Mouse (Mus musculus) C2C12 (cell line): ENCODE results near the gene Sfn.

Source experiments
- CTCF ChIP-seq: IDR thresholded peaks from one replicate; pipeline ENCODE4 v1.5.1; 2011; ENCODE audit not compliant: control insufficient read depth, insufficient read depth, insufficient read length
- MAX ChIP-seq: IDR thresholded peaks from one replicate; pipeline ENCODE4 v1.6.1; 2011; ENCODE audit warnings: mild to moderate bottlenecking, control low read depth
- USF1 ChIP-seq: IDR thresholded peaks from one replicate; pipeline ENCODE4 v1.6.1; 2011; ENCODE audit warnings: low read depth, mild to moderate bottlenecking, control low read depth, moderate library complexity

- no peak for TF ChIP-seq CTCF
- TF ChIP-seq USF1 = no peak
- TF ChIP-seq MAX = no peak
These were observed 24.7 kb upstream of the Sfn start for GRCm38 (mm10) chr4:133626621-133627020.
